Mouse (Mus musculus): Measurements from ENCODE around the gene Il17ra. TPM values are rescaled to one million over a fixed set of nuclear protein-coding genes. Genes with fewer than 3 reads are reported as not detected.
A peak's percentile ranks its signal among the peaks of the same experiment; 100 is the strongest.

Gene Il17ra
- total RNA-seq (2021) = 9.1 and 15.0 TPM in 2 replicates
- long read RNA-seq, experiment 1, partial matches to known transcripts = 0 of 4 reads
- long read RNA-seq, experiment 1, other reads (novel, unspliced or antisense) = 4 of 4 reads
- long read RNA-seq, experiment 2, partial matches to known transcripts = 0 of 4 reads
- long read RNA-seq, experiment 2, other reads (novel, unspliced or antisense) = 4 of 4 reads

DNA sequence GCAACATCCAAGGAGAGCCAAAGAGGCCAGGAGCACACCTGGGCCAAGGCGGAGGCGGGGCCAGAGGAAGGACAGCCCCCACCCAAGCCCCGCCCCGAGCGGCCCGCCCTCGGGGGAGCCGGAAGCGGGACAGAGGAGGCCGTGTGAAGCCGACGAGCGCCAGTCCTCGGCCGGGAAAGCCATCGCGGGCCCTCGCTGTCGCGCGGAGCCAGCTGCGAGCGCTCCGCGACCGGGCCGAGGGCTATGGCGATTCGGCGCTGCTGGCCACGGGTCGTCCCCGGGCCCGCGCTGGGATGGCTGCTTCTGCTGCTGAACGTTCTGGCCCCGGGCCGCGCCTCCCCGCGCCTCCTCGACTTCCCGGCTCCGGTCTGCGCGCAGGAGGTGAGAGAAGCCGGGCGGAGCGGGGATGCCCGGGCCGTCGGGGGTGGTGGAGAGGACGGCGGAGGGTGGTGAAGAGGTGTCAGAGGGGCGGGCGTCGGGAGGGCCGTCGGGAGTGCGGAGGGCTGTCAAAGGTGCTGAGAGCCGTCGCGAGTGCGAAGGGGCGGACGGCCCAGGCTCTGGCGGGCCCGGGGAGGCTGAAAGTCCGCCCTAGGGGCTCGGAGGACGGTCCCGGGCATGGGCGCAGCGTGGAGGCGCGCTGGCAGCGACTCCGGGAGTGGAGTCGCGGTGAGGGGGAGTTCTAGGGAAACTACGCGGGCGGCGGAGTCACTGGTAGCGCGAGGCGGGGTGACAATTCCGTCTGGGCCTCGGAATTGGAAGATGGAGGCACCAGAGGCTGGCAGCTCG, at the start of gene Il17ra:
TSS of gene Il17ra (plus strand) at position 162 of the 786 bp plus-strand sequence.
- peak; percentile 90 for DNase-seq

- no peak for DNase-seq
These were observed 24.9 kb upstream of the Il17ra start for GRCm38 (mm10) chr6:120438161-120438560.

- DNase-seq = no peak
These were observed 20.8 kb upstream of the Il17ra start for GRCm38 (mm10) chr6:120442171-120442749.

DNA sequence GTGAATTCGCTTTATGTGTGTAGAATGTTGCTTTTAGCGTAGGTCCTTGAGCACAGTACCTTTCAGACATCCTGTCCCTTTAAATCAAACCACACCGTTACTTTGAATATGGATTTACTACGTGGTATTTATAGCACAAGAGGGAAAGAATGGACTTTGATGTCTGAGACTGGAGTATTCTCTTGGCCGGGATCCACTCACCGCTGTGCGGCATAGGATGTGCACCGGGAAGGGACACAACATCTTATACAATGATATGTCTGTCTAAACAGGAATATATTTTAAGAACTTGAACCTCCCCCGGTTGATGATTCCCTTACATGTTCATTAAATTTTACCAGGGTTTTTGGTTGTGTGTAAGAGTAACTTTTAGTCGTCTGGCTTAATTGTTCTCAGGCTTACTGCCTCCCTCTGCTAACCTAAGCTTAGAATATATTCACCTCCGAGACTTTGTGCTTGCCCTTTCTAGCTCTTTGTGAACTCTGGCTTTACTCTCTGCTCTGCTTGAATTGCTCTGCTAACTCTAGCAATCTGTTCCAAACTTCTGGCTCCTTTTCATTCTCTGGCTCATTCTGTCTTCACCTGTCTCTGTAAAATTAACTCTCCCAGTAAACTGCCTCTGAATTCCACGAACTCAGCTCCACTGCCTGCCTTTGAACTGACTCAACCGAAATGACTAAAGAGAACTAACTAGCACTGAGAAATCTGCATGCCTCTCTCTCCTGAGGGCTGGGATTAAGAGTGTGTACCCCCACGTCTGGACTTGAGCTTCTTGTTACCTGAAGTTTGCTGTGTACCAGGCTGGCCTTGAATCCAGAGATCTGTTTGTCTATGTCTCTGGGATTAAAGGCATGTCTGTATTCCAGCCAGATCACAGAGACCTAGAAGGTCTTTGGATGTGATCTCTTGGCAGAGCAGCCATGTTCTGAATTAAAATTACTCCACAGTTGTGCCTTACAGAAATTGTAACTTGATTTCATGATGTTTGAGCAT, 19.4 kb upstream of the Il17ra start:
- DNase-seq = no peak

- no peak for DNase-seq
These were observed 12.8 kb upstream of the Il17ra start for GRCm38 (mm10) chr6:120450208-120450607.

DNA sequence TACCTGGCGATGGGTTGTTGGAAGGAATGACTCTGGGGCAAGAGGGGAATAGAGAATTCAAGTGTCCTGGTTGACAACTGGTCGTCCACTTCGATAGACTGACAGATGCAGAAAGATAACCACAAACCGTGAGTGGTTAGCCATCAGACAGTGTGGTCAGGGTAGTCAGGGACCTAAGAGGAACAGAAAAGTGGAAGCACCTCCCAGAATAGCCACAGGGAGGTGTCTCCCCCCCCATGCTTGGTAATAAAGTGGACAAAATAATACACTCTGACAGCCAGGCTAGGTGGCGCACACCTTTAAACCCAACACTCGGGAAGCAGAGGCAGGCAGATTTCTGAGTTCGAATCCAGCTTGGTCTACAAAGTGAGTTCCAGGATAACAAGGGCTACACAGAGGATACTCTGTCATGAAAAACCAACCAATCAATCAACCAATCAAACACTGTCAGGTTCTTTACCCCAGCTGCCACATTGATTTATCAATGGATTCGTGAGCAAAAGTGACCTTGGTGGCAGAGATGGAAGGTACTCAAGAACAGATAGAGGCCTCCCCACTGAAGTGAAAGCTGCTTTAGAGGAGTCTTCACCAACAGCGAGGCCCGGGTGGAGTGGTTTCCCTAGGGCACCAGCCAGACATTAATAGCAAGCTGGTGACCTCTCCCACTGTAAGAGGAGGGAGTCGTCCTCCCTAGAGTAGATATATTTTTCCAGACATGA, 10.5 kb upstream of the Il17ra start:
- no peak for DNase-seq

DNA sequence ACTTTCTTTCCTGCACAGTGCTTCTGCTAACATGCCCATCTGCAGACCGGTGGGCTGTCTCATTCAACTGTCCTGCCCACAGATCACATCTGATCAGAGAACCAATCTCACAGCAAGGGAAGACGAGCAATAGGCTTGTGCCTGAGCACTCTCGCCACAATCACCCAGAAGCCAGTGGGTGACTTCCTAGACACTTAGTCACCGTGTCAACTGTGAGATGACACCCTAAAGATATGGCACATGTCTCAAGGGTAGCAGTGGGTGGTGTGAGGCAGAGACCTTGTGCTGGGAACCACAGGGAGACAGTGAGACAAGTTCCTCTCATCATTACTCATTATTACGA, 10.0 kb upstream of the Il17ra start:
- no peak for DNase-seq

DNA sequence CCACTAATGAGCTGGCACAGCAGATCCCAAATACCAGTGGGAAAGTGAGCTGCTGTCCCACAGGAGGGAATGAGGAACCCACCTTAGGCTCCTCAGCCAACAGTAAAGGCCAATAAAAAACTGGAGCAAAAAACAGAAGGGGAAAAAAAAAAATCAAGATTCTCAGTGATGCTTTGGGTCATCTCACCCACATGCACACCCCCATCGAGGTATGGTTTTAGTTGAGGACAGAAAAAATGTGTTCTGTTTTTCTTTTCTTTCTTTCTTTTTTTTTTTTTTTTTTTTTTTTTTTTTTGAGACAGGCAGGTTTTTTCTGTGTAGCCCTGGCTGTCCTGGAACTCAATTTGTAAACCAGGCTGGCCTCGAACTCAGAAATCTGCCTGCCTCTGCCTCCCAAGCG, 9.5 kb upstream of the Il17ra start:
- no peak for DNase-seq

GRCm38 (mm10) chr6:120454627-120455077, 8.4 kb upstream of the Il17ra start:
- no peak for DNase-seq

DNA sequence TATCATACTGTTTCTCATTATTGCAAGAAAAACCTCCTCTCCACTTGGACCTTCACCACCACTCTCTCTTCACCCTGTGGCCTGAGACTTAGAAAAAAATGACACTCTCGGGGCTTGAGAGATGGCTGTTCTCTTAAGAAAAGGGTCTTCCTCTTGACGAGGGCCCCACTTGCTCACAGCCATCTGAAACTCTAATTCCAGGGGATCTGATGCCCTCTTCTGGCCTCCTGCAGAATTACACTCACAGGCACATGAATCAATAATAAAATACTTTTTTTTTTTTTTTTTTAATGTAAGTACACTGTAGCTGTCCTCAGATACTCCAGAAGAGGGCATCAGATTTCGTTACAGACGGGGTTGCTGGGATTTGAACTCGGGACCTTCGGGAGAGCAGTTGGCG, 6.0 kb upstream of the Il17ra start:
- no peak for DNase-seq

GRCm38 (mm10) chr6:120457751-120458150, 5.3 kb upstream of the Il17ra start:
- no peak for DNase-seq

GRCm38 (mm10) chr6:120461217-120461616, 1.8 kb upstream of the Il17ra start:
- no peak for DNase-seq

GRCm38 (mm10) chr6:120462251-120462650, 796 bp upstream of the Il17ra start:
- no peak for DNase-seq

GRCm38 (mm10) chr6:120463884-120464283, 837 bp downstream of the Il17ra start:
- peak; percentile 57 for DNase-seq

DNA sequence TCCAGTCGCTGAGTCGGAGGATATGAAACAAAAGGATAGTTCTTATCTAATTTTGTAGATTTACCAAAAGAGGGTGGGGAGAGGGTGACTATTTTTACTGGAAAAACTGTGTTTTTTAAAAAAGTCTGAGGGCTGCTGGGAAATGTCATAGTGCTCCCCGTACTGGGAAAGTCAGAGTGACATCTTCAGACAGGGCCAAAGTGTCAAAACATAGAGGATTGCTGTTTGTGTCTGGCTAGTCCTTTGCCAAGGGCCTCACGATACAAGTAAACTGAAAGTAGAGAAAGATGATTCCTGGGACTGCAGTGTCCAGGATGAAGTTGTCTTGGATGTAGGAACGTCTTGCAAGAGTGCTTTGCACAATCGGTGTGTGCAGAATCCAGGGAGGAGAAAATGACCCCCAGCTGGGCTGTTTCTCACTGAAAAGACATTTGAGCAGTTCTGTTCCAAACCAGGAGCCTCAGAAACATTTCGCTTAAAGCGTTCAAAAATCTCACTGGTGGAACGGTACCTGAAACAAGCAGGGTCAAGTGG, 1.4 kb downstream of the Il17ra start:
- no peak for DNase-seq

- DNase-seq = no peak
These were observed 2.3 kb downstream of the Il17ra start for GRCm38 (mm10) chr6:120465393-120465792.

- DNase-seq = no peak
These were observed 3.7 kb downstream of the Il17ra start for GRCm38 (mm10) chr6:120466609-120467329.

DNA sequence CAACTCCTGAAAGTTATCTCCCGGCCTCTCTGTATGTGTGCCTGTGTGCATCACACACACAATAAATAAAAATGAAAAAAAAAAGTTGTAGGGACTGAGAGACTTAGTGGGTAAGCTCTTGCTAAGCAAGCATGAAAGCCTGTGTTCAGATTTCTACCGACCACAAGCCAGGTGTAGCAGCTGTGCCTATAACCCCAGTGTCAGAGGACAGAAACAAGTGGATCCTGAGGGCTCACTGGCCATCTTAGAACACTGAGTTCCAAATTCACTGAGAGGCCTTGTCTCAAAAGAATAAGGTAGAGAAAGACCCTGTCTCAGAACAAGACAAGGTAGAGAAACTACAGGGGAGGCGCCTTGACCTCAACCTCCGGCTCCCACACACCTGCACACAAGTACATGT, 5.2 kb downstream of the Il17ra start:
- DNase-seq = no peak

DNA sequence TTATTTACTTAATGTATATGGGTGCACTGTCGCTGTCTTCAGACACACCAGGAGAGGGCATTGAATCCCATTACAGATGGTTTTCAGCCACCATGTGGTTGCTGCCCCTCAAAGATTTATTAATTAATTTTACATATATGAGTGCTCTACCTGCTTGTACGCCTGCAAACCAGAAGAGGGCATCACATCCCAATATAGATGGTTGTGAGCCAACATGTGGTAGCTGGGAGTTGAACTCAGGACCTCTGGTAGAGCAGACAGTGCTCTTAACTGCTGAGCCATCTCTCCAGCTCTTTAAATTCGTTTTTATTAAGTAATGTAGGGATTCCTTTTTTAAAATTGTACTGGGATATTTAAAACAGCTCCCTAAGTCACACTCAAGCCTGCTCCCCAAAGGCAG, 6.2 kb downstream of the Il17ra start:
- no peak for DNase-seq

GRCm38 (mm10) chr6:120469770-120470169, 6.7 kb downstream of the Il17ra start:
- no peak for DNase-seq

- DNase-seq = peak; percentile 45
These were observed 7.6 kb downstream of the Il17ra start for GRCm38 (mm10) chr6:120470666-120471065.
